Mouse (Mus musculus): Measurements from ENCODE around the gene Kank1.

DNA sequence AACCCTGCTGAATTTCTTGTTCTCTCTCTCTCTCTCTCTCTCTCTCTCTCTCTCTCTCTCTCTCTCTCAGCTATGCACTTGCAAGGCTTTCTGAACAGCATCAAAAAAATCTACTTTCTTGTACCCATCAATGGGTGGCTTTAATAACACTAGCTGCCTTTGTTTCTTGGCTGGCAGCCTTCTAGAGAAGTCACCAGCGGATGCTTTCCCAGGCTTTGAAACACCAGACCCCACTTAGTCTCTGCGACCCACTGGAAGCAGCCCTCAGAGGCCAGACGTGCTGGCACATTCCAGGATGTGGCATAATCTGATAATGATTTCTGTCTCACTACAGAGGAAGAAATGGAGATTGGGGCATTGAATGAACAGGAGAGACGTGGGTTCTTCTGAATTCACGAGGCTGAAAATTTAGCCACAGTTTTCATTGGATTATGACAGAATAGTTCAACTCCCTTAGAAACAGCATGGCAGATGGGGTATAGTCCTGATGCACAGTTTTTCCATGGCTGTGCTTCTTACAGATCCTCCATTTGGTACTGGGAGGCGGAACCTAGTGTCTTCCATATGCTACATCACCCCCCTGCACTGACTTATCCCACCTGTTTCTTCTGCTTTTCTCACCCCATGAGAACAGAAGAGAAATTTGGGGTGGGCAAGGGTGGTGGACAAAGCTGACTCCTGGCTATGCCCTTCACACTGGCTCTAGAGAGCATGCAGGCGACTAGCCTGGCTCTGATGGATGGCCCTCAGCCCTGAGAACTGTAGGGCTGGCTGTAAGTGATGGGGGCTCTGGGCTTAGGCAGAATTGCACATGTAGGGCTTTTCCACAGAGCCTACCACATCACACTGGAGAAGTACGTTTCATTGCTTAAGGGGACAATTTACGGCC is 88.6 kb downstream of the Kank1 start:
- TF ChIP-seq POLR2A (IDR thresholded peaks at IDR 0.05; ENCODE audit: low read depth, low read length) = no peak
- no peak for TF ChIP-seq CTCF (IDR thresholded peaks at IDR 0.05; ENCODE audit: borderline replicate concordance, insufficient read depth, low read length)

Data from embryonic fibroblast, embryonic 13.5 days (primary cell).